Mouse (Mus musculus) lung, adult 18-20 months (tissue): Measurements from ENCODE around the gene Tbc1d13.
"Not testable (repeated sequence)": the region's sequence is repeated elsewhere in the genome, so short reads cannot be mapped to it uniquely, and the experiment has no call there.

ENCODE experiments used
- DNase-seq, 2 experiments: peaks; one replicate each; pipeline ENCODE4 v3.0.0; 2022; ENCODE audit warnings: mixed read lengths in 2 of 2

Tbc1d13 gene

DNA sequence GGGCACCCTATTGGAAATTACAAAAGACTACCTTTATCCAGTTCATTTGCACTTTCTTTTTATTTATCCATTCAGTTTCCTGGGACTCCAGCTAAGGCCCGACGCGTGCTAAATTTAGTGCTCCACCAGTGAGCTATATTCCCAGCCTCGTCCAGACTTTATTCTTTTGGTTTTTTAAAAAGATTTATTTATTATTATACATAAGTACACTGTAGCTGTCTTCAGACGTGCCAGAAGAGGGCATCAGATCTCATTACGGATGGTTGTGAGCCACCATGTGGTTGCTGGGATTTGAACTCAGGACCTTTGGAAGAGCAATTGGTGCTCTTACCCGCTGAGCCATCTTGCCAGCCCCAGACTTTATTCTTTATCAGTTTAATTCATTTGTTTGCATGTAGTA lies 45.2 kb downstream of the Tbc1d13 start:
- DNase-seq: not testable (repeated sequence)

DNA sequence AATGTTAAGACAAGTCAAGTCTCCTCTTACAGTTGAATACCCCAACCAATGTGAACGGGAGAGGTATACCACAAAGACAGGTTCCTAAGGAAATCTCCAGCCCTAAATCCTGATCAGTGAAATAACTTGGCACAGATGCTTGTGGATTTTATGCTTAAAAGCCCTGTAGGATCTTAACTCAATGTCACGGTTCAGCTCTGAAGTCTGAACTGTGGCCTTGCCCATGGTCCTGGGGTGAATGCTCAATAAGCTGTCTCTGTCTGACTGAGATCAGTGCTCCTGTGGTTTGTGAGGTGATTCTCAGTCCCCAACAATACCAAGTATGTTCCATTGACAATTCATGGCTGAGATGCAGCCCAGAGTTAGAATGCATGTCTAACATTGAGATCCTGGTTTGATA lies 48.9 kb downstream of the Tbc1d13 start:
- DNase-seq: no peak

DNA sequence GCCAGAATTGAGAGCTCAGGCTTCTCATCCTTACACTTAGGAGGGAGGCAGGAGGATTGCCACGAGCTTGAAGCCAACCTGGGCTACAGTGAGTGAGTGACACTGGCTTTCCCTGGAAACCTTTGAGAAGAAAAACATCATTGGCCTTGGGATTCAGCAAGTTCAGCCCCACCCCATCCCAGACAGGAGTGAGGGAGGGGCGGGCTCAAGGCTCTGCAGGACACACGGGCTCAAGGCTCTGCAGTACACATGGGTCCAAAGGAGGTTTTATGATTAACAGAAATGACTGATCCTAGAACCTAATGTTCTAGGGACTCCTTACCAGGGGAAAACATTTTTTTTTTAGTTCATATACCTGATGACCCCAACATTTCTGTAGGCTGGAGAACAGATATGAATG lies 50.2 kb downstream of the Tbc1d13 start:
- no peak for DNase-seq

DNA sequence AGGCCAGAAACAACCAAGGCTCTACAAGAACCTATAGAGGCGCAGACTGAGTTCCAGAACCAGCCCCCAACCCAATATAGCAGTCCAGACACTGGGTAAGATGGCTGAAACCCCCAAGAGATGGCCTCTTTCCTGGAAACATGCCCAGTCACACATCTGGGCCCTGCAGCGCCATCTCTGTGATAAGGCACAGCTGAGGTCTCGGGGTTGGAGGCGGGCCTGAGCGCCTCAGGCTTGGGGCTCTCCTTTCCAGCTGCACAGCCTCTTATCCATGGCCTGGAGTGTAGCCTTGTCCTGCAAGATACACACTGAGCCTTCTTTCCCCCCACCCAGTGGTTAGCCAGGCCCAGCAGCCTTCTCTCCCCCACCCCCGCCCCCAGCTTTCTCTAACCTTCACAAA lies 51.7 kb downstream of the Tbc1d13 start:
- DNase-seq: no peak

DNA sequence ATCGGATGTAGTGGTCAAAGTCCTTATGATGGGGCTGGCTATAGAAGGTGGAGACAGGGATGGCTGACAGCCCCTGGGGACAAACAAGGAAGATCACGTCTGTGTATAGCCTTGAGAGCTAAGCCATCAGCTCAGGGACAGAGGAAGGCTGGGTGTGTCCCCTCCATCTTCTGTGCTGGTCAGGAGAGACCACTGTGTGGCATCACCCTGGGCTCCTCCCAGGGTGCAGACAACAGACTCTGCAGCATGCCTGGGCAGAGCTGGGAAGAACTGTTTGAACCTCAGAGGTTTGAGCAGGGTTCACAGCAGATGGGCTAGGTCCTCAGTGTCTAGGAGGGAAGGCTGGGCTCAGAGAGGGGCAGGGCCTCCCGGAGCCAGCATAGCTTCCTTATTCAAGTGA lies 52.1 kb downstream of the Tbc1d13 start:
- DNase-seq: no peak

DNA sequence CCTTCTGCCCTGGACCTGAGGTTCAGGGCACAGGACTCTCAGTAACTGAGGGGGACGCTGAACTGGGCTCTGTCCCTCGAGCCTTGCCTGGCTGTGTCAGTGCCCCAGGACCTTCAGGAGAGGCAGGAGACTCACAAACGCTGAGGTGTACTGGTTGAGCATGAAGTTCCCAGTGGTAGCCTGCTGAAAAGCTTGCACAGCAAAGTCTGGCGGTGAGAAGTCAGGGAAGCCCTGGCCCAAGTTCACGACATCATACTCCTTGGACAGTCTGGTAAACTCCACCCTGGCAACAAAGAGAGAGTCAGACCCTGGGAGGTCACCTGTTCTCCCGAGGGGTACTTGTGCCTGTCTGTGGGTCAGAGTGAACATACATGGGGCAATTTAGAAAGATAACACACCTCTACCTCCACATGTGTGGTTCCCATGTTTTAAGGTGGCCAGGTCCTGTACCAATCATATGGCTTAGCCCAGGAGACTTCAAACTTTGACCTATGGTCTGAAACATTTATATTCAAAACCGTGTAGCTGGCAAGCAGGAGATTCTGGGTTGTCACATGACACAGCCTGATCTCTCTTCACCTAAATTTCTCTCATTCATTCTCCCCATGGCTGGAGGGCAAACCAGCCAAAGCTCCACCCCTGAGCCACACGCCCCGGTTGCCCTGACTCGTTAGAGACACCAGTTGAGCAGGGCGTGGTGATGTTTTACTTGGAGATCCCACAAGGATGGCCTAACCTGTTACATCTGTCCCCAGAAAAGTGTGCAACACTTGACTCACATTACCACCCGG lies 58.4 kb downstream of the Tbc1d13 start:
- DNase-seq: no peak

DNA sequence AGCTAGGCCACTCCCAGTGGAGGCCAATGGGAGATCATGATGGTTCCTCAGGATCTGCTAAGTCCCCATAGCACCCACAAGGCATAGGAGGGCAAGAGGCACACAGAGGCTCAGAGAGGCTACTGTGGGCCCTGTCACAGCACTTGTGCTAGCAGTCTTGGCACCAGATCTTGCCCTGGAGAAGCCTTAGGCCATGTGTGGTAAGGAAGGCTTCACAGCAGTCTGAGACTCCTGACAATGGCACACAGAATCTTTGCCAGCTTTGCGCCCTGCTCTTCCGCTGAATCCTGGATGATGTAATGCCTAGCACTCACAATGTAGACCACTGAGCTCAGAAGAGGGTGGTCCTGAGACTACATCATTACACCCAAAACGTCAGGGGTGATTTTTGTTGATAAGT lies 61.1 kb downstream of the Tbc1d13 start:
- DNase-seq: no peak

DNA sequence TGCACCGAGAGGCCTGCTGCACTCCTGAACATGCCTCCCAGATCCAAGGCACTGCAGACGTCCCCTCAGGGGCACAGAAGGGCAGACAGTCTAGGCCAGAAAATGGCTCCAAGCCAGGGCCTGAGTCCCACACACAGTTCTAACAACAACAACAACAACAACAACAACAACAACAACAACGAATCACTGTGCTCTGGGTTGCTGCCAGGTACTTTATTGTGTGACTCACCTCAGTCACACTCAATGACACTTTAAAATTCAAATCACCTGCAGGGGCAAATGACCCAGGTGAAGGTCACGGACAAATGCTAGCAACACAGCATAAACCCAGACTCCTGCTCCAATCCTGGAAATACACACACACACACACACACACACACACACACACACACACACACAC lies 64.5 kb downstream of the Tbc1d13 start:
- no peak for DNase-seq

DNA sequence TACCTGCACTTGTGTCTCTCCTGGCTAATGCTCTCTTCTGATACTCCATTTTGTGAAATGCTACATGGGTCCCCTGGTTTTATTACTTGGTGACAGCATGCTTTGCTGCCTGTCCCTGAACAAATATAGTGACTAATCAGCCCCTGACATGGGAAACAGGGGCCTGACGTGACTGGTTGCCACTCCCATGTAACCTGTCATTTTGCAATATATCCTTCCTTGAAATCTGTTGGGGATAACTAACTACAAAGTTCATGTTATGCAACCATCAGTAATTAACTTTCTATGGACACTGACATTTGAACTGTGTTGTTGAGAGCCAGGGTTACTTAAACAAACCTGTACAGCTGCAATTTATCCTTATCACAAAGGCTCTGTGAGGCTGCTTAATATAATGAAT lies 66.4 kb downstream of the Tbc1d13 start:
- DNase-seq: peak; percentile 43 to 60

DNA sequence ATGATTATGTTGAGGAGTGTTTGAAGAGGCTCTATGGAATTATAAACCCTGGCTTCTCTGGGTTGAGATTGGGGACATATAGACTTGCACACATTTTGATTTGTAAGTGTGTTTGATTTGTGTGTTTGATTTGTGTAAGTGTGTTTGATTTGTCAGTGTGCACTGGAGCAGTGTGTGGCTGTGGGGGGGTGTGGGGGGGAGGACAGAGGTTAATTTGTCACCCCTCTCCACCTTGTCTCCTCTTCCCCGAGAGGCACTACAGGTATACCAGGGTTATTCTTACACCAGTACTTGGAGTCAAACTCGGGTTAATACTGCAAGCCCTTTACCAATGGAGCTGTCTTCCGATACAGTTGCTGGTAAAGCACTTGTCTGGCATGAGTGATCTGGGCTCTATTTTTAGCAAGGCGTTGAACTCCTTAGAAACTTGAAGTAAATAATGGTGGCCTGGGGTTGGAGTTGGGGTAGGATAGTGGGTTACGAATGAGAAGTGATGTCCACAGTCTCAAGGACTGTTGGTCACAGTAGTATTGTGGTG lies 66.9 kb downstream of the Tbc1d13 start:
- no peak for DNase-seq
